Mouse (Mus musculus) embryonic fibroblast, embryonic 13.5 days (primary cell): ENCODE measurements around the gene Mex3b. TPM values are rescaled to one million over a fixed set of nuclear protein-coding genes. Genes with fewer than 3 reads are reported as not detected.

Experiments
- H3K27ac ChIP-seq: 2 replicates; pipeline ENCODE4 v1.5.1; 2012; ENCODE audit warnings: low read length, control low read depth, inconsistent platforms; ENCODE audit not compliant: insufficient read depth
- H3K4me1 ChIP-seq: 2 replicates; pipeline ENCODE4 v1.6.1; 2011; ENCODE audit warnings: low read length; ENCODE audit not compliant: control insufficient read depth, insufficient read depth
- H3K4me3 ChIP-seq: 2 replicates; pipeline ENCODE4 v1.5.1; 2011; ENCODE audit warnings: mild to moderate bottlenecking, control low read depth, low read length; ENCODE audit not compliant: insufficient read depth
- CTCF ChIP-seq: IDR thresholded peaks from 2 replicates; pipeline ENCODE4 v1.5.1; 2011; ENCODE audit warnings: mild to moderate bottlenecking, control low read depth, low read length, moderate library complexity, borderline replicate concordance; ENCODE audit not compliant: insufficient read depth
- POLR2A ChIP-seq: IDR thresholded peaks from 2 replicates; pipeline ENCODE4 v1.6.1; 2011; ENCODE audit warnings: low read depth, mild to moderate bottlenecking, control low read depth, low read length, moderate library complexity
- polyA plus RNA-seq: library from polyadenylated mRNA; stranded (reverse); fragments of >200 nt; gene quantifications from 2 replicates; pipeline ENCODE4 v1.2.4, GENCODE M21; 2011; ENCODE audit warnings: low read depth; ENCODE audit not compliant: missing spikeins, insufficient read length

Gene Mex3b
- polyA plus RNA-seq, 1 experiment: 23.6 TPM

DNA sequence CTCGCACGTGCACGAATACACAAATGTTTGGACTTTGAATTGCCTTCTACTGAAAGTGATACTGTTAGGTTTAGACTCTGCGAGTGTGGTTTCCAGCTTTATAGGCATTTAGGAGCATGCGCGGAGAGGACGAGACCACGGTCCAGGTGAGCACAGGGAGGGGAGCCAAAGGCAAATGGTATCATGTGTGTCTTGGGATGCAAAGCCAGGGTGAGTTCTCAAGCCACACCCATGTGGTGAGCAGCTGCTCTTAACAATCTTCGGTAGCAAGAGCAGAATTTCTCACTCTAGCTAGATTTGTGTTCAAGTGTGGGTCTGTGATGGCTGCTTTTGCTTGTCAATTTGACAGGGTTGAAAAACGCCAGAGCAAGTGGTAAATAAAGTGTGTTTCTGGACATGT, 44.4 kb downstream of the Mex3b start:
- no peak overlapping the region for H3K27ac ChIP-seq
- H3K4me3 ChIP-seq: no peak overlapping the region
- TF ChIP-seq POLR2A (no peak), CTCF (no peak)
- H3K4me1 ChIP-seq: no peaks in the 10 kb centered on the region

DNA sequence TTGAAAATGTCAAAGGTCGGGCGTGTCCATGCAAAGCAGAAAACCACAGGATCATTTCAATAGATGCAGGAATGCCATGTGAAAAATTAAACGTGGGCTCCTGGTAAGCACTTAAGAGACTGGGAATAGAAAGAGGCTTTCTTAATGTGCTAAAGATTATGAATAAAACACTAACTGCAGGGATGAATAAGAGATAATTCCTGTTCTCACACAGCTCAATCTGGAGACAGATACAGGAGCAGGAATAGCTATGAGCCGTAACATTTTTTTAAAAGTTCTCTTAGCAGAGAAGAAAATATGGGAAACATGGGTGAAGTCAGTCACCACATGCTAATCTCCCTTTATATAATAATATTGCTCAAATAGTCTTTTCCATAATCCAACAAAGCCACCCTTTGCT, 47.2 kb downstream of the Mex3b start:
- no peak overlapping the region for H3K4me3 ChIP-seq
- no peak overlapping the region for H3K27ac ChIP-seq
- no peaks in the 10 kb centered on the region for H3K4me1 ChIP-seq
- TF ChIP-seq CTCF: no peak
- TF ChIP-seq POLR2A: no peak

Other genes with a start within 250 kb of the Mex3b start
- 2.0 and 2.9 TPM in 2 replicates for gene Saxo2, start 218.8 kb upstream of the Mex3b start, polyA plus RNA-seq
- 21.2 and 24.0 TPM in 2 replicates for gene Efl1, start 218.7 kb upstream of the Mex3b start, polyA plus RNA-seq